Mouse (Mus musculus): ENCODE measurements around the gene Cd209d. TPM values are rescaled to one million over a fixed set of nuclear protein-coding genes. Genes with fewer than 3 reads are reported as not detected.
"Not testable (repeated sequence)": the region's sequence is repeated elsewhere in the genome, so short reads cannot be mapped to it uniquely, and the experiment has no call there.

The Cd209d gene
- polyA plus RNA-seq (2012; rRNA removed): not detected in 2 replicates

DNA sequence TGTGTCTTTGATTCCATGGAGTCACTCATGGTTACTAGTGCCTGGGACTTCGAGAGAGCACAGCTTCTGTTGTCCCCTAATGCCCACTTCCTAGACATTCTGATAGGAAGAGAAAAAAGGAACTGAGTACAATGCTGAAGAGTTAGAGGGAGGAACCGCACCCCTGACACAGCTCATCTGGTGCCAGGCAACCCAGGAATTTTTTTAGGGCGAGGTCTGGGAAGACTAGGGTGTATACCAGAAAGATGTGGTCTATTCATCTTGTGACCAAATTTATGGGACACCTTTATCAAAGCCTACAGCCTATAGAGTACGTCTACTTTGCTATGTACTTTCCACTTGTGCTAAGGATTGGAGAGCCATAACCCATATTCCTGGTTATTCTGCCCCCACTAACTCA lies at the start of gene Cd209d:
Gene Cd209d, minus strand, starts transcription at position 101 of the 400 bp plus-strand sequence.
- DNase-seq (ENCODE audit: extremely low spot score in 1 of 2, low spot score in 1 of 2): no peak

DNA sequence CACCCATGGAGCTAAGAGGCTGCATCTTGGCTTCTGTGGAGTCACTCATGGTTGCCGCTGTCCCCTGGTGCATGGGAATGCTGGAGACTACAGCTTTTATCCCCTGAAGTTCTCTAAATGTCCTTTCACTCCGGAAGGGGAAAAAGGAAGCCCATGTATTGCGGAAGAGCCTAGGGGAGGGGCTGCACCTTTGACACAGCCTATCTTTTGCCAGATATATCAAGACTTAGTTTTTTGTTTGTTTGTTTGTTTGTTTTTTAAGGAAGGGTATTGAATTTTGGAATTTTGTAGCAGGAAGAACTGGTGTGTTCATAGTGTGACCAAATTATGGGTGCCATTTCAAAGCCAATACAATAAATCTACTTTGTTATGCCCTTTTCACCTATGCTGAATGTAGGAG lies 48.4 kb upstream of the Cd209d start, which contains the start of gene Cd209b:
Gene Cd209b, minus strand, starts transcription at position 101 of the 400 bp plus-strand sequence.
- no peak for DNase-seq (ENCODE audit: extremely low spot score in 1 of 2, low spot score in 1 of 2)

DNA sequence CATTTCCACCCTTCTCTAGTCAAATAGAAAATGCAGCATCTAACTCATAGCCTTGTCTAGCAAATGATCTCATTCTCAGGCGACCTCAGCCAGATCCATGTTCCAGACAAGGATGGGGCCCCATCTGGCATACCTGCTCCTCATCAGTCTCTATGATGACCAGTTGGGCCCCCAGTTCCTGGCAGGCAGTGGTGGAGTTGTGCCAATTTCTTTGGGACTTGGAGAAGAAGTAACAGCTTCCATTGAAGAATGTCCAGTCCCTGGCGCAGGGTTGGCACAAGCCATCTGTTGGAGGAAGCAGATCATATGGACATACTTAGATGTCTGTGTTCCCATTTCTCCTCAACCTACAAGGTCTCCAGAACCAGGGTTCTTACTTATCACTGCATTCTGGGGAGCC lies 2.2 kb downstream of the Cd209d start:
- DNase-seq (ENCODE audit: extremely low spot score in 1 of 2, low spot score in 1 of 2): no peak

DNA sequence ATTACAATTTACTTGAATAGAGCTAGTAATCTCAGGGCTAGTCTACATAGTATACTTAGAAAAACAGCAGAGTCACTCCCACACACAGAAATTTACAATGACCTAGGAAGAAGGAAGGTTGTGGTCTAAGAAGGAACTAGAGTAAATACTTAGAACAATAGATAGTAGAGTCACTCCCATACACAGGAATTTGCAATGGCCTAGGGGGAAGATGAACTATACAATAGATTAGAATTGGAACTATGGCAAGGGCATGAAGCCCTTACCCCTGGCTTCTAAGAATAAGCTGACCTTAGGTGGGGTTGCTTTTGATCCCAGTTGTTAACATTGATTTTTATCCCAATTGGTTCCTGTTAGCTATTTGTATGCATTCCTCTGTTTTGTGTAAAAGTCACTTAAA lies 15.6 kb downstream of the Cd209d start:
- DNase-seq (ENCODE audit: extremely low spot score in 1 of 2, low spot score in 1 of 2): not testable (repeated sequence)

DNA sequence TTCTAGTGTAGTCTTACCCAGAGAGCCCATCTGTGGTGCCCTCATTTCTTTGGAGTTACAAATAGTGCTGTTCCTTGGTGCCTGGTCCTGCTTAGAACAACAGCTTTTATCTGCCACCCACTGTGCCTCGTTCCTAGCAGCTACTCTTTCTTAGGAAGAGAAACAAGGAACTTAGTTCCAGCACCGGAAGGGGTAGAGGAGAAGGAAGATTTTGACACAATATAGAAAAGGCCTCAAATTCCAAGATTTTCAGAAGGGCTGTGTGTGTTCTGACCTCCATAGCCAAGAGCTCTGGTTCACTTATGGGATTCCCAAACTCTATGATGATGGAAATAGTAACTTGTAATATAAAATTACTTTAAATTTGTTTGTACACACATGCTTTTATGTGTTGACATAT lies 24.1 kb downstream of the Cd209d start, which contains the start of gene Cd209e:
Gene Cd209e, minus strand, starts transcription at position 101 of the 400 bp plus-strand sequence.
- DNase-seq (ENCODE audit: extremely low spot score in 1 of 2, low spot score in 1 of 2): no peak

Other genes starting within 250 kb of the Cd209d start
- gene Stxbp2, start 247.6 kb downstream of the Cd209d start, polyA plus RNA-seq (2012; rRNA removed): 292 and 302 TPM in 2 replicates
- gene Retn, start 222.8 kb downstream of the Cd209d start, polyA plus RNA-seq (2012; rRNA removed): 3.1 and 3.7 TPM in 2 replicates
- gene Mcemp1, start 212.8 kb downstream of the Cd209d start, polyA plus RNA-seq (2012; rRNA removed): 0.23 and 0.24 TPM in 2 replicates
- 17.4 and 17.6 TPM in 2 replicates for gene Fcor, start 206.2 kb downstream of the Cd209d start, polyA plus RNA-seq (2012; rRNA removed)
- gene Trappc5, start 202.3 kb downstream of the Cd209d start, polyA plus RNA-seq (2012; rRNA removed): 36.2 and 37.3 TPM in 2 replicates
- gene Fcer2a, start 184.4 kb downstream of the Cd209d start, polyA plus RNA-seq (2012; rRNA removed): 0.10 TPM in 1 of 2 replicates, not detected in the other
- 0.13 and 0.20 TPM in 2 replicates for gene Clec4g, start 157.9 kb downstream of the Cd209d start, polyA plus RNA-seq (2012; rRNA removed)
- 0.54 TPM in 1 of 2 replicates, not detected in the other for gene Cd209a, start 129.6 kb downstream of the Cd209d start, polyA plus RNA-seq (2012; rRNA removed)
- not detected in 2 replicates for gene Cd209e, start 24.2 kb downstream of the Cd209d start, polyA plus RNA-seq (2012; rRNA removed)
- gene Cd209b, start 48.3 kb upstream of the Cd209d start, polyA plus RNA-seq (2012; rRNA removed): 0.34 TPM in 1 of 2 replicates, not detected in the other
- 0.42 and 0.46 TPM in 2 replicates for gene Cd209c, start 76.2 kb upstream of the Cd209d start, polyA plus RNA-seq (2012; rRNA removed)
- 0.48 and 1.4 TPM in 2 replicates for gene Cd209f, start 227.3 kb upstream of the Cd209d start, polyA plus RNA-seq (2012; rRNA removed)

Measured in frontal cortex, adult 2 months (tissue).